Mouse (Mus musculus) brain, embryonic 14.5 days (tissue): ENCODE measurements at regions not wholly inside any gene's neighbourhood (a gene's known extent, or its start where the extent isn't known, plus 50 kb on each side); places are given as distances from the start of the nearest gene placed in this dataset.

ENCODE experiments used
- CTCF ChIP-seq: fragments of 200-500 bp; IDR thresholded peaks from 2 replicates; pipeline ENCODE4 v1.5.1; 2012; ENCODE audit warnings: inconsistent platforms, mild to moderate bottlenecking, moderate library complexity, borderline replicate concordance; ENCODE audit not compliant: insufficient read depth, insufficient read length; ENCODE audit errors: extremely low read depth
- POLR2A ChIP-seq: fragments of 200-500 bp; IDR thresholded peaks from 2 replicates; pipeline ENCODE4 v1.6.1; 2012; ENCODE audit warnings: mild to moderate bottlenecking, inconsistent platforms, borderline replicate concordance; ENCODE audit not compliant: poor library complexity, insufficient read depth, insufficient read length, severe bottlenecking; ENCODE audit errors: extremely low read depth

- TF ChIP-seq CTCF (no peak), POLR2A (no peak)
Measured at GRCm38 (mm10) chr2:148290326-148290725, 104.8 kb upstream of the Sstr4 start.
